Mouse (Mus musculus) left cerebral cortex, adult 8-10 months (tissue): Measurements from ENCODE around the gene Nup107. TPM values are rescaled to one million over a fixed set of nuclear protein-coding genes. Genes with fewer than 3 reads are reported as not detected.
"Not testable (repeated sequence)": the region's sequence is repeated elsewhere in the genome, so short reads cannot be mapped to it uniquely, and the experiment has no call there.

Experiments
- DNase-seq, 2 experiments: peaks; one replicate each; pipeline ENCODE4 v3.0.0; 2022; ENCODE audit warnings: low spot score in 2 of 2
- total RNA-seq, 4 experiments: library from RNA; stranded (reverse); gene quantifications; 2 replicates each; pipeline ENCODE4 v1.2.4; 2022

Nup107 gene
- total RNA-seq, 4 experiments from 2014 or later, result 16.2 to 20.4 (median 17.3) TPM

DNA sequence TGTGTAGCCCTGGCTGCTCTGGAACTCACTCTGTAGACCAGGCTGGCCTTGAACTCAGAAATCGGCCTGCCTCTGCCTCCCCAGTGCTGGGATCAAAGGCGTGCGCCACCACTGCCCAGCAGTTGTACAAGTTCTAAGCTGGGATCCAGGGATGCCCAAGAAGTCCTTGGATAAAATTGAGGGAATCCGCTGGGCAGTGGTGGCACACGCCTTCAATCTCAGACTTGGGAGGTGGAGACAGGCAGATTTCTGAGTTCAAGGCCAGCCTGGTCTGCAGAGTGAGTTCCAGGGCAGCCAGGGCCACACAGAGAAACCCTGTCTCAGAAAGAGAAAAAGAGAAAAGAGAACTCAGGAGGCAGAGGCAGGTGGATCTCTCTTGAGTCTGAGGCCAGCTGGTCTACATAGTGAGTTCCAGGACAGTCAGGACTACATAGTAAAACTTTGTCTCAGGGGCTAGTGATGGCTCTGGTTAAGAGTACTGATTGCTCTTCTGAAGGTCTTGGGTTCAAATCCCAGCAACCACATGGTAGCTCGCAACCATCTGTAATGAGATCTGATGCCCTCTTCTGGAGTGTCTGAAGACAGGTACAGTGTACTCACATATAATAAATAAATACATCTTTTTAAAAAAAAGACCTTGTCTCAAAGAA, 88.1 kb downstream of the Nup107 start:
- DNase-seq, result not testable (repeated sequence)

GRCm38 (mm10) chr10:117703506-117703905, 89.0 kb downstream of the Nup107 start:
- DNase-seq, result no peak

GRCm38 (mm10) chr10:117702024-117702833, 90.3 kb downstream of the Nup107 start:
- DNase-seq, result no peak

GRCm38 (mm10) chr10:117701034-117701829, 91.3 kb downstream of the Nup107 start:
- DNase-seq, result no peak

Other genes starting within 250 kb of the Nup107 start
- 1 to 10 TPM; 7.6 to 8.4 (median 8.1) TPM for gene Cpm, start 163.2 kb downstream of the Nup107 start, total RNA-seq
- 10 to 100 TPM; 44.9 to 54.3 (median 51.9) TPM for gene Mdm2, start 81.9 kb downstream of the Nup107 start, total RNA-seq
- 10 to 100 TPM; 29.2 to 31.7 (median 30.3) TPM for gene Slc35e3, start 46.3 kb downstream of the Nup107 start, total RNA-seq
- 10 to 100 TPM; 52.8 to 55.2 (median 53.2) TPM for gene Rap1b, start 53.3 kb upstream of the Nup107 start, total RNA-seq